Mouse (Mus musculus) E14TG2a.4 (cell line): ENCODE measurements around the gene Dctn1.

Experiments used
- CTCF ChIP-seq: conservative IDR thresholded peaks from 2 replicates; pipeline ENCODE4 v1.5.1; 2014; ENCODE audit warnings: low read length
- POU5F1 ChIP-seq: IDR thresholded peaks from 2 replicates; pipeline ENCODE4 v1.6.1; 2014; ENCODE audit warnings: low read length, borderline replicate concordance

GRCm38 (mm10) chr6:83134951-83135513 is 30.7 kb upstream of the Dctn1 start, which contains the start of gene Rtkn:
- no peak for TF ChIP-seq CTCF
- TF ChIP-seq POU5F1, result no peak
